Mouse (Mus musculus) myocyte (in vitro differentiated cells): ENCODE measurements around the gene Myo15b.

Source experiments
- MAX ChIP-seq: IDR thresholded peaks from one replicate; pipeline ENCODE4 v1.6.1; 2011; ENCODE audit warnings: low read depth, mild to moderate bottlenecking, control low read depth
- POLR2A ChIP-seq: IDR thresholded peaks from one replicate; pipeline ENCODE4 v1.6.1; 2011; ENCODE audit warnings: low read depth, mild to moderate bottlenecking, control low read depth, moderate library complexity; ENCODE audit not compliant: insufficient read length
- POLR2AphosphoS2 ChIP-seq: IDR thresholded peaks from one replicate; pipeline ENCODE4 v1.6.1; 2011; ENCODE audit warnings: low read depth, control low read depth; ENCODE audit not compliant: insufficient read length
- USF1 ChIP-seq: IDR thresholded peaks from one replicate; pipeline ENCODE4 v1.6.1; 2011; ENCODE audit warnings: low read depth, mild to moderate bottlenecking, control low read depth, moderate library complexity

- TF ChIP-seq POLR2A (no peak), USF1 (no peak), MAX (no peak), POLR2AphosphoS2 (peak; percentile 36)
These were observed 34.1 kb upstream of the Myo15b start, which contains the start of gene Llgl2 for GRCm38 (mm10) chr11:115823774-115824740.
